Mouse (Mus musculus): ENCODE data around the gene Mctp2.

Gene Mctp2

DNA sequence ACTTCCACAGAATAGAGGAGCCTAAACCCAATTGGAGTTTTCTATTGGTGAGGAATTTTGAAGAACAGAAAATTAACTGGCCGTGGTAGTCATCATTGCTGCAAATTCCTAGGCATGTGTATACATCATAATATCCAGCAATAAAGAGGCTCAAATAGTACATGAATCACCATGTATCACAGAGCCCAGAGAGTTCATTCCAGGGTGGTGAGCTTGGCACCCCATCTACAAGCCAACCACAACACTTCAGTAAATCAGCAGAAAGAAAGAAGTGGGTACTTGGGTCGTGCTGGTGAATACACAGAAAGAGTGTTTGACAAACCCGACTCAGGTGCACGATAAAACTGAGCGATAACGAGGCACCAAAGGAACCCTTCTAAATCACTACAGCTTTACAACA lies 207.8 kb downstream of the Mctp2 start:
- DNase-seq (ENCODE audit: inconsistent age in 2 of 2, low spot score in 1 of 2): no peak

DNA sequence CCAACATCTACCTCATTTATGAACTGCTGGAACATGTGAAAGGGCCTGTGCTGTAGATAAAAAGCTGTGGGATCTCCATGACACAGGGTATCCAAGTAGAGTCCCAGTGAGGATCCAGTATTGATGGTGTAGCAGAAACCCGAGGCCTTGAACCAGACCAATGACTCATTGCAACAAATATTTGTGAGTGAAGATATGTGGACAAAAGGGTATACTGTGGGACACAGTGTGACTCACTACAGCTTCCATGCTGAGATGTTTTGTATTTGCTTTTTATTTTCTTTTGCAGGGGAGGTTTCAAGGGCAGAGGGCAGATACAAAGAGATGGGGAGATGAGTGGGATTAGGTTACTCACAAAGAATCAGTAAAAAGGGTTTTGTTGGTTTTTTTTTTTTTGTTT lies 209.4 kb downstream of the Mctp2 start:
- DNase-seq (ENCODE audit: inconsistent age in 2 of 2, low spot score in 1 of 2): no peak

DNA sequence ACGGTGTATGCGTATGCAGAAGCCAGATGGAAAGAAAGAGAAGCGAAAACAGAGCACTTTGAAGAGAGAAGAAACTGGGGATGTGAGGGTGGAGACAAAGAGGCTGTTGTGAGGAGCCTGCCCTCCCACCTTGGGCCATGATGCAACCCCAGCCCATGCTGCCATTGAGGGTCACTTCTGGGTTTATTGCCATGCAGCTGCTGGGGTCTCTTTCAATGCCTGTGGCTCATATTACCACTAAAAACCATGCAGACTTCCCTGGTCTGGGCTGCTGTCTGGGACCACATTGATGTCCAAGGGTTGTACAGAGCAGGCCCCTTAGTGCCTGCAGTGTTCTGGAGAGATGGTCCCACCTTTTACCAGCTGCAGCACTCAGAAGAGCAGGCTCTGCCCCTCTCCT lies 210.0 kb downstream of the Mctp2 start:
- DNase-seq (ENCODE audit: inconsistent age in 2 of 2, low spot score in 1 of 2): no peak

DNA sequence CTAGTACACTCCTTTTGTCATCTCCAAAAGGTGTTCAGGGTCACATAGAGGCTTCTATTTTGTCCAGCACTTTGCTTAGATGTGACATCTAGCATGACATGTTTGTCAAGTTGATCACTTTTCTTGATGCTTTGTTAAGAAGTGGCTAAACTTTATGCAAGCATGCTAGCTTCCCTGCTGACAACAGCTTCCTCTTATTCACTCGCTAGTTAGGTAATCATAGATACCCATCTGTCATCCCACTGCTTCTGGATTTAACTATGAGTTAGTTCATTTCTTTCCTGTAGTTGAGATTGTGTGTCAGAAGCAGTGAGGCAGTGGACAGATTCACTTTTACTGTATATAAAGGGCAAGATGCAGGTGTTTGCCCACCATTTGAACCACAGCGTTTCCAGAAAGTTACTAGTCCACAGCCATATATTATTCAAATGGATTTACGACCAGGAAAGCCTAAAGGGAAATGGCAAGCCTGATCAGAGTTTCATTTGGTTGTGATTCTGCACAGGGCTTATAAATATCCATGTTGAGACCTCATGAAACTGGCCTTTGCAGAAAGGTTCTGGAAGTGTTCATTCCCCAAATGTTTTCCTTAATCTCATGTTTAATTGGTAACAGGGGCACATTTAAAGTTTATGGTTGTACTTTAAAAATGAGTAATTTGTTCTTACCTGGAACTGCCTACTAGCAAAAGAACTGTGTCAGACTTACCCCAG lies 216.8 kb downstream of the Mctp2 start:
- DNase-seq (ENCODE audit: inconsistent age in 2 of 2, low spot score in 1 of 2): no peak

DNA sequence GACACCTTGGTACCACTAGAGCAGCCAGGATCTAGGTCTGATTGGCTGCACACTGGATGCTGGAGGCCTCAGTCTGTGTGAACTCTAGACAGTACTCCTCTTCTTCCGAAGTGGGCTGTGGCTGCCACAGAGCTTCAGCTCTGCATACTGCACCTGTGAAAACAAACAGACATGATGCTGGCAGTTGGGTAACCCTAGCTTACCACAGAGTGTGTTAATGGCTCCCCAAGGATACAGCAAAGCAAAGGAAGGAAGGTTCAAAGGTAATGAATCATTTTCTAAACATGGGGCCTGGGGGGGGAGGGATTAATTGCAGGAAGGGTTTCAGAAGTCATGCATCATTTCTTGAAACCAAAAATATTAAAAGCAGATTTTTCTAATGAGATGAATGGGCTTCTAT lies 225.7 kb downstream of the Mctp2 start:
- DNase-seq (ENCODE audit: inconsistent age in 2 of 2, low spot score in 1 of 2): no peak

DNA sequence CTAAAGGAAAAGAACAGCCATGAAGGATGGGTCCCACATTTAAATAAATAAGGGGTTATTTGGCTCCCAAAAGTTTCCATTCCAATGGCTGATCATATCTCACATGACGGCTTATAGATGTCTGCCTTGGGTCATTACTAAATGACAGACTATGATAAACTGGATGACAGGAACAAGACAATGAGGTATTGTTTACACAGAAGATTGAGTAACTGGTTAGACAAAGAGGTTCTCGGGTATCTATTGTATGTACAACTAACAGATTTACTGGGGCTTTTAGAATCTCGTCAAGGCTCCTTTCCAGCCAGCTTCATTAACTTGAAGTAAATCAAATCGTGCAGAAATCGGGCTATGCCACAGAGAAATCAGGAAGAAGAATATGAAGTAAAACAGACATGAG lies 227.5 kb downstream of the Mctp2 start:
- no peak for DNase-seq (ENCODE audit: inconsistent age in 2 of 2, low spot score in 1 of 2)

DNA sequence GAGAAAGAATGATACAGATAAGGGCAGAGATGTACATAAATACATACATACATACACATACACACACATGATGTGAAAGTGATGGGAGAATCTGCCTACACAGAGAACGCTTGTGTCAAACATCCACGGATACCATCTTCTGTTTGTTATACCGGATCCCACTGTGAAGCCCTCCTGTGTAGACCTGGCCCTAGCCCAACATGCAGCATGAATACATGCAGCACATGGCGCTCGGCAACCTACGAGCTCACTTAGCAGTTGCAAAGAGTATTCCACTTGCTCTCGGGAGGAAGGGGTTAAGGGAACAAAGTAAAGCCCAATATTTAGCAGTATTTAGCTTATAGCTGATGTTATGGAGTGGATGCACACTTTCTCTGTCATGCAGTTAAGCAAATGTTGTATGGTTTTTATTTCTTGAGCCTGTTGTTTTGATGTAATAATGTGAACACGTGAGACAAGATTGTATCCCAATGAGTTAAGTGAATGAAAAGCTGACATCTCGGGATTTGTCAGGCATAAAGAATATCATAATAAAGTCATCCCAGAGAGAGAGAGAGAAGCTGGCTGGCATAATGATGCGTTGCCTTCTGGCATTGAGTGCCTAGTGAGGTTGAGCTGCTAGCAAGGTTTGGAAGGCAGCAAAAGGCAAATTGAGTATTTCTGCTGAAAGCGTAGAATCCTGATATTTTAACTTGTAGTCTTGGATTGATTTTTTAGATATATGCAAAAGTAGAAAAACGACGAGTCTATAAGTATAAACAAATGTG lies 234.8 kb downstream of the Mctp2 start:
- no peak for DNase-seq (ENCODE audit: inconsistent age in 2 of 2, low spot score in 1 of 2)

DNA sequence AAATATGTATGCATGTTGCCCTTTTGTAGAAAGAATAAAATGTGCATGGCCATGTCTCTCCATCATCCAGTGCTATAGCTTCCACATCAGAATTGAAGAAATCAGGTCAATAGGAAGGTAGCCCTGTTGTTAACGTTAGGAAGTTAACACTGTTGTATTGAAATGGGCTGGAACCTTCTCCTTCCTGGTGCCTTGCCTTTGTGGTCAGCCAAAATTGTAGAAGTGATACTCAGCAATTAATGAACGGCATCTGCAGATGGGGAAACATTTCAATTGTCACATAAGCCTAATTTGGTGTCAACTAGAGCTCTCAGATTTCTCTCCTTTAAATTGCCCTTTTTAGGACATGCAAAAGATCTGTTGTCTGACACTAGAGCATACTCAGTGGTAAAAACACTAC lies 238.0 kb downstream of the Mctp2 start:
- DNase-seq (ENCODE audit: inconsistent age in 2 of 2, low spot score in 1 of 2): no peak

DNA sequence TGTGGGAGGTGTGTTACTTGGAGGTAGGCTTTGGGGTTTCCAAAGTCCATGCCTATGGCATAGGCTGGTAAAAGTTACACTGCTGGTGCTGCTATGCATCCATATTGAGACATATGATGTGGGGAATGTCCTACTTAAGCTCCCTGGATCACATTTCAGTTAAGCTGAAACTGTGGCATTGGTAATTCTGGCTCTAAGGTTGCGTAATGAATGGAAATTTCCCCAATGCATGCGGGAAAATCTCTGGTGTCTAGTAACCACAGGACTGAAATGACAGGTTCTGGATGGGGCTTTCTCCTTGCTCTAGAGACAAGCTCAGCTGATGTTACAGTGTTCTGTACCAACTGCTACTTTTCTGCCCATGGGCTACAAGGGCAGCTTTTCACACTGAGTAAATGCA lies 240.1 kb downstream of the Mctp2 start:
- no peak for DNase-seq (ENCODE audit: inconsistent age in 2 of 2, low spot score in 1 of 2)

DNA sequence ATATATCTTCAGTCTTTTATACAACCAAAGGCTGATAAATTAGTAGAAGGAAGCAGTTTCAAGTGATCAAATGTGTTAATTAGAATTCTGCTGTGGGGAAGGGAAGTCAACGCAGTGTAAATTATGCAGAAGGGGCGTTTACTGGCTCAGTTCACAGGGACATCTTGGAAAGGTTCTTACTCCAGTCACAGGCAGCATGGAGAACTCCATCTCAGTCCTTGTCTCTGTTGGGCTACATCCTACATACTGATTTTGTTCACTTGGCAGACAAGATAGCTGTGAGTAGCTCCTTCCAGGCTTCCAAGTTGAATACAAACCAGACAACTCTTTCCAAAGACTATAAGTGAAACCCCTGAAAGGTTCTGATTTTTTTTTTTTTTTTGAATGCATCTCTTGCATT lies 254.6 kb downstream of the Mctp2 start:
- no peak for DNase-seq (ENCODE audit: inconsistent age in 2 of 2, low spot score in 1 of 2)

DNA sequence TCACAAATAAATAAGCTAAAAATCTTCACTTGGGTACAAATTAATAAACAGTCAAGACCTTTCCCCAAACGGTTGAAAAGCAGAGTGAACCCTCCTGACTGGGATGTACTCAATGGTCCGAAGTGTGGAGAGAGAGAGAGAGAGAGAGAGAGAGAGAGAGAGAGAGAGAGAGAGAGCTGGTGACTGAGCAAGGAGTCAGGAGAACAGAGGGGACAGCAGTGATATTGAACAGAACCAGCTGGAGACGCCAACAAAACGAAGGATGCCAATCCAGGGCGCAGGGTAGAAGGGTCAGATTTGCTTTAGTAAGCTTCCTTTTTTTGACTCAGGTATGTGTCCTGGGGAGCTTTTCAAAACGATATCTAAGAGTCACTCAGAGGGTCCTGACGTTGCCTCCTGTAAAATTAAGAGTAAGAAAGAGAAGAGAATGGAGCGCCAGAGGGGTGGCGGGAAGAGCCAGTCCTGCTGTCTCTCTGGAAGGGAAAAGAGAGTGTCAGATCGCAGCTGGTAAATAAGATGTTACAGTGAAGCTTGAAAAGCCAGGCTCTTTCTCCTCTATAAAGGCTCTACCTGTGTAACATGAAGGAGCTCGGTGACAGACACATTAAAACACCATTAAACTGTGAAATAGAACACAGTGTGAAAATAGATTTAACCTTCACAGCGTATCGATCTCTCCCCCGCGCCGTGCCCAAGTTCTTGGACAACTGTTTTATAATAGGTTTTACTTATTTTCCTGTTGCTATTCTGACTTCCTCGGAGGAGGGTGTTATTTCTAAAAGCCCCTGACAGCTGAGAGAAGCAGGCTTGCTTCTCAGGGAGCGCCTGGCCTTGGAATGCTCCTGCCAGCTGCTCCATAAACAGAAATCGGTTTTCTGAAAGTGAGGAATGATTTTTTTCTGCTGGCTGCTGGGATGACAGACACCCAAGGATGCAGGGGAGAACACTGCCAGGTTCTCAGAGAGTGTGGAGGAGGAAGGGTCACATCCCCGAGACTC lies 258.5 kb downstream of the Mctp2 start:
- peak in 1 of 2 experiments; percentile 23 for DNase-seq (ENCODE audit: inconsistent age in 2 of 2, low spot score in 1 of 2)
